Mouse (Mus musculus): ENCODE results near the gene Slc22a4. TPM values are rescaled to one million over a fixed set of nuclear protein-coding genes. Genes with fewer than 3 reads are reported as not detected.
A peak's percentile ranks its signal among the peaks of the same experiment; 100 is the strongest.
"Not testable (repeated sequence)": the region's sequence is repeated elsewhere in the genome, so short reads cannot be mapped to it uniquely, and the experiment has no call there.

Gene Slc22a4
- polyA plus RNA-seq, 1 experiment from 2014 or later = 2.3 TPM

GRCm38 (mm10) chr11:54006362-54006761 lies 21.5 kb downstream of the Slc22a4 start:
- ATAC-seq (ENCODE audit: low read depth); H3K36me3 ChIP-seq (ENCODE audit: control insufficient read depth, insufficient read depth, low read length); H3K27me3 ChIP-seq (replicated peaks; ENCODE audit: control insufficient read depth, insufficient read depth, low read length); H3K9ac ChIP-seq (ENCODE audit: low read depth, low read length); H3K4me2 ChIP-seq (ENCODE audit: low read depth, low read length); H3K4me3 ChIP-seq (ENCODE audit: low read depth, low read length); H3K27ac ChIP-seq (replicated peaks; ENCODE audit: low read depth, low read length); H3K9me3 ChIP-seq (ENCODE audit: control insufficient read depth, low read length); DNase-seq (ENCODE audit: low spot score): not testable (repeated sequence)
- H3K4me1 ChIP-seq (ENCODE audit: control insufficient read depth, insufficient read depth, low read length) = peaks cover 13% of the 10 kb centered on the region; the same call in 1 of the 2 replicates
- 75% methylated on average over 5 of the region's 5 CpGs for WGBS

- no peak overlapping the region for H3K9ac ChIP-seq (ENCODE audit: low read depth, low read length)
- ATAC-seq (ENCODE audit: low read depth) = no peak
- no peaks in the 10 kb centered on the region for H3K27me3 ChIP-seq (replicated peaks; ENCODE audit: control insufficient read depth, insufficient read depth, low read length)
- H3K4me3 ChIP-seq (ENCODE audit: low read depth, low read length) = no peak overlapping the region
- H3K4me2 ChIP-seq (ENCODE audit: low read depth, low read length) = no peak overlapping the region
- WGBS = 82% methylated on average over 3 of the region's 3 CpGs
- no peak for DNase-seq (ENCODE audit: low spot score)
- no peaks in the 10 kb centered on the region for H3K9me3 ChIP-seq (ENCODE audit: control insufficient read depth, low read length)
- no peak overlapping the region for H3K27ac ChIP-seq (replicated peaks; ENCODE audit: low read depth, low read length)
- peaks cover 13% of the 10 kb centered on the region; the same call in 1 of the 2 replicates for H3K4me1 ChIP-seq (ENCODE audit: control insufficient read depth, insufficient read depth, low read length)
- no peaks in the 10 kb centered on the region for H3K36me3 ChIP-seq (ENCODE audit: control insufficient read depth, insufficient read depth, low read length)
Measured at GRCm38 (mm10) chr11:54004734-54005133, 23.2 kb downstream of the Slc22a4 start.

- Histone ChIP-seq H3K4me1 (ENCODE audit: control insufficient read depth, insufficient read depth, low read length) (peaks cover 13% of the 10 kb centered on the region; the same call in 1 of the 2 replicates), H3K4me2 (ENCODE audit: low read depth, low read length) (no peak overlapping the region), H3K9ac (ENCODE audit: low read depth, low read length) (no peak overlapping the region), H3K36me3 (ENCODE audit: control insufficient read depth, insufficient read depth, low read length) (no peaks in the 10 kb centered on the region), H3K9me3 (ENCODE audit: control insufficient read depth, low read length) (no peaks in the 10 kb centered on the region), H3K27ac (replicated peaks; ENCODE audit: low read depth, low read length) (no peak overlapping the region), H3K4me3 (ENCODE audit: low read depth, low read length) (no peak overlapping the region), H3K27me3 (replicated peaks; ENCODE audit: control insufficient read depth, insufficient read depth, low read length) (no peaks in the 10 kb centered on the region)
- no peak for ATAC-seq (ENCODE audit: low read depth)
- 73% methylated on average over 9 of the region's 9 CpGs for WGBS
- no peak for DNase-seq (ENCODE audit: low spot score)
Measured at GRCm38 (mm10) chr11:54004221-54004620, 23.7 kb downstream of the Slc22a4 start.

- not testable (repeated sequence) for H3K4me1 ChIP-seq (ENCODE audit: control insufficient read depth, insufficient read depth, low read length); H3K4me2 ChIP-seq (ENCODE audit: low read depth, low read length); H3K36me3 ChIP-seq (ENCODE audit: control insufficient read depth, insufficient read depth, low read length); H3K4me3 ChIP-seq (ENCODE audit: low read depth, low read length); H3K27ac ChIP-seq (replicated peaks; ENCODE audit: low read depth, low read length); H3K9me3 ChIP-seq (ENCODE audit: control insufficient read depth, low read length); H3K27me3 ChIP-seq (replicated peaks; ENCODE audit: control insufficient read depth, insufficient read depth, low read length); H3K9ac ChIP-seq (ENCODE audit: low read depth, low read length)
- WGBS = 34% methylated on average over 12 of the region's 12 CpGs
- DNase-seq (ENCODE audit: low spot score) = peak; percentile 87
- ATAC-seq (ENCODE audit: low read depth) = peak; percentile 74; the same call in 1 of the 2 replicates
Measured at GRCm38 (mm10) chr11:54002761-54003717, 24.9 kb downstream of the Slc22a4 start.

GRCm38 (mm10) chr11:54002147-54002760 lies 25.6 kb downstream of the Slc22a4 start:
- Histone ChIP-seq H3K36me3 (ENCODE audit: control insufficient read depth, insufficient read depth, low read length) (no peaks in the 10 kb centered on the region), H3K9me3 (ENCODE audit: control insufficient read depth, low read length) (no peaks in the 10 kb centered on the region), H3K9ac (ENCODE audit: low read depth, low read length) (no peak overlapping the region), H3K27ac (replicated peaks; ENCODE audit: low read depth, low read length) (no peak overlapping the region), H3K4me2 (ENCODE audit: low read depth, low read length) (no peak overlapping the region), H3K4me3 (ENCODE audit: low read depth, low read length) (no peak overlapping the region), H3K27me3 (replicated peaks; ENCODE audit: control insufficient read depth, insufficient read depth, low read length) (no peaks in the 10 kb centered on the region), H3K4me1 (ENCODE audit: control insufficient read depth, insufficient read depth, low read length) (no peaks in the 10 kb centered on the region)
- DNase-seq (ENCODE audit: low spot score) (peak; percentile 67), ATAC-seq (ENCODE audit: low read depth) (peak; percentile 28; the same call in 1 of the 2 replicates)
- 7% methylated on average over 5 of the region's 5 CpGs for WGBS

- no peaks in the 10 kb centered on the region for H3K36me3 ChIP-seq (ENCODE audit: control insufficient read depth, insufficient read depth, low read length)
- H3K9ac ChIP-seq (ENCODE audit: low read depth, low read length) = no peak overlapping the region
- H3K4me2 ChIP-seq (ENCODE audit: low read depth, low read length) = no peak overlapping the region
- DNase-seq (ENCODE audit: low spot score) (no peak), ATAC-seq (ENCODE audit: low read depth) (no peak)
- H3K27ac ChIP-seq (replicated peaks; ENCODE audit: low read depth, low read length) = no peak overlapping the region
- no peaks in the 10 kb centered on the region for H3K9me3 ChIP-seq (ENCODE audit: control insufficient read depth, low read length)
- no peaks in the 10 kb centered on the region for H3K4me1 ChIP-seq (ENCODE audit: control insufficient read depth, insufficient read depth, low read length)
- no peak overlapping the region for H3K4me3 ChIP-seq (ENCODE audit: low read depth, low read length)
- WGBS = 74% methylated on average over 2 of the region's 2 CpGs
- H3K27me3 ChIP-seq (replicated peaks; ENCODE audit: control insufficient read depth, insufficient read depth, low read length) = no peaks in the 10 kb centered on the region
Measured at GRCm38 (mm10) chr11:53997661-53998060, 30.2 kb downstream of the Slc22a4 start.

- no peaks in the 10 kb centered on the region for H3K36me3 ChIP-seq (ENCODE audit: control insufficient read depth, insufficient read depth, low read length)
- ATAC-seq (ENCODE audit: low read depth) (no peak), DNase-seq (ENCODE audit: low spot score) (no peak)
- no peak overlapping the region for H3K4me2 ChIP-seq (ENCODE audit: low read depth, low read length)
- no peaks in the 10 kb centered on the region for H3K4me1 ChIP-seq (ENCODE audit: control insufficient read depth, insufficient read depth, low read length)
- 79% methylated on average over 4 of the region's 4 CpGs for WGBS
- no peaks in the 10 kb centered on the region for H3K9me3 ChIP-seq (ENCODE audit: control insufficient read depth, low read length)
- H3K9ac ChIP-seq (ENCODE audit: low read depth, low read length) = no peak overlapping the region
- no peak overlapping the region for H3K27ac ChIP-seq (replicated peaks; ENCODE audit: low read depth, low read length)
- no peaks in the 10 kb centered on the region for H3K27me3 ChIP-seq (replicated peaks; ENCODE audit: control insufficient read depth, insufficient read depth, low read length)
- H3K4me3 ChIP-seq (ENCODE audit: low read depth, low read length) = no peak overlapping the region
Measured at GRCm38 (mm10) chr11:53992264-53992663, 35.6 kb downstream of the Slc22a4 start.

- Histone ChIP-seq H3K4me1 (ENCODE audit: control insufficient read depth, insufficient read depth, low read length) (no peaks in the 10 kb centered on the region), H3K4me3 (ENCODE audit: low read depth, low read length) (no peak overlapping the region), H3K4me2 (ENCODE audit: low read depth, low read length) (no peak overlapping the region), H3K36me3 (ENCODE audit: control insufficient read depth, insufficient read depth, low read length) (no peaks in the 10 kb centered on the region), H3K9ac (ENCODE audit: low read depth, low read length) (no peak overlapping the region), H3K27ac (replicated peaks; ENCODE audit: low read depth, low read length) (no peak overlapping the region), H3K9me3 (ENCODE audit: control insufficient read depth, low read length) (no peaks in the 10 kb centered on the region), H3K27me3 (replicated peaks; ENCODE audit: control insufficient read depth, insufficient read depth, low read length) (no peaks in the 10 kb centered on the region)
- DNase-seq (ENCODE audit: low spot score) (no peak), ATAC-seq (ENCODE audit: low read depth) (no peak)
- WGBS = 53% methylated on average over 1 of the region's 1 CpGs
Measured at GRCm38 (mm10) chr11:53989232-53989631, 38.7 kb downstream of the Slc22a4 start.
